Mouse (Mus musculus) B cell, adult (primary cell): ENCODE results near the gene Olfr1113. TPM values are rescaled to one million over a fixed set of nuclear protein-coding genes. Genes with fewer than 3 reads are reported as not detected.

ENCODE experiments used
- total RNA-seq: library from RNA; stranded (reverse); gene quantifications from 4 replicates; pipeline ENCODE4 v1.2.4, GENCODE M21; 2023; ENCODE audit not compliant: inconsistent age

Olfr1113 gene
- total RNA-seq = not detected in 4 replicates

DNA sequence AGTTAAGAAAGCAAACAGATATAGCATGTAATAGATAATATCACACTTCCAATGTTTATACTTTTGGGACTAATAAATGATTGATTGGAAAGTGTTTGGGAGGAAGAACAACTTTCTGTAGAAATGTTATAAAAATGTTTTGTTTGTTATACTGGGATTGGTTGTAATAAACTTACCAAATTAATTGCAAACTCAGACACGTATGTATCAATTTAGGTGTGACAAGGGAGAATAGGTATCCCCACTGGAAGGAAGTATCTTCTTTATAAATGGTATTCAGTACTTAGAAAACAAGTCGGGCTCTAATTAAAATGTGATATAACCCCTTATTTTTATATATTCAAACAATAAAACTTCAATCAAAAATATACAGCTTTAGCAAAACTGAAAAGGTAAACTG is at the start of gene Olfr1113:
Gene Olfr1113, plus strand, starts transcription at position 301 of the 400 bp plus-strand sequence.

DNA sequence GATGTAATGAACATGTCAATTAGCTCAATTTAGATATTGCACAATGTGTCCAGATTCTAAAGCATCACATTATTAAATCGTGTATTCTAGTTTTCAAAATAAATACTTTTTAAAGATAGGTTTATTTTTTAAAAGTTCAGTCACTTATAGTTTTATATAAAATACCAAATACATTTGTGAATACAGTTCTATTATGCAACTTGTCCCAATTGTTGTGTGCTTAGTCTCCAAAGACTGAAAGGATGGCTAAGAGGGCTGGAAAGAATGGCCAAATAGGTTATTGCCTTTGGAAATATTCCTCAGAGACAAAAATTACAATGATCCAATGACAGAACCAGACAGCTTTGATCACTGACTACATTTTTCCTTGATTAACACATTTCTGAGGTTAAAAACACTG is 21.3 kb upstream of the Olfr1113 start, which contains the start of gene Olfr1112:
Gene Olfr1112, plus strand, starts transcription at position 301 of the 400 bp plus-strand sequence.

DNA sequence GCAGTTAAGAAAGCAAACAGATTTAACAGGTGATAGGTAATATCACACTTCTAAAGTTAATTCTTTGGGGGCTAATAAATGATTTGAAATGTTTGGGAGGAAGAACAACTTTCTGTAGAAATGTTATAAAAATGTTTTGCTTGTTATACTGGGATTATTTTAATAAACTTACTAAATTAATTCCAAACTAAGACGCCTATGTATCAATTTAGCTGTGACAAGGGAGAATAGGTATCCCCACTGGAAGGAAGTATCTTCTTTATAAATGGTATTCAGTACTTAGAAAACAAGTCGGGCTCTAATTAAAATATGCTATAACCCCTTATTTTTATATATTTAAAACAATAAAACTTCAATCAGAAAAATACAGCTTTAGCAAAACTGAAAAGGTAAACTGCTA is 38.9 kb downstream of the Olfr1113 start, which contains the start of gene Olfr1115:
Gene Olfr1115, plus strand, starts transcription at position 301 of the 400 bp plus-strand sequence.

Other genes with a start within 250 kb of the Olfr1113 start
- gene Olfr1099, start 248.3 kb upstream of the Olfr1113 start, total RNA-seq = not detected in 4 replicates
- not detected in 4 replicates for gene Olfr1100, start 229.0 kb upstream of the Olfr1113 start, total RNA-seq
- not detected in 4 replicates for gene Olfr1101, start 217.7 kb upstream of the Olfr1113 start, total RNA-seq
- gene Olfr1102, start 210.6 kb upstream of the Olfr1113 start, total RNA-seq = not detected in 4 replicates
- not detected in 4 replicates for gene Olfr1104, start 181.9 kb upstream of the Olfr1113 start, total RNA-seq
- not detected in 4 replicates for gene Olfr1105, start 172.4 kb upstream of the Olfr1113 start, total RNA-seq
- not detected in 4 replicates for gene Olfr1106, start 156.7 kb upstream of the Olfr1113 start, total RNA-seq
- gene Olfr1107, start 133.2 kb upstream of the Olfr1113 start, total RNA-seq = not detected in 4 replicates
- gene Olfr1109, start 113.0 kb upstream of the Olfr1113 start, total RNA-seq = not detected in 4 replicates
- not detected in 4 replicates for gene Olfr259, start 94.4 kb upstream of the Olfr1113 start, total RNA-seq
- gene Olfr1110, start 68.7 kb upstream of the Olfr1113 start, total RNA-seq = not detected in 4 replicates
- not detected in 4 replicates for gene Olfr1111, start 56.3 kb upstream of the Olfr1113 start, total RNA-seq
- gene Olfr1112, start 21.2 kb upstream of the Olfr1113 start, total RNA-seq = not detected in 4 replicates
- gene Olfr1115, start 39.0 kb downstream of the Olfr1113 start, total RNA-seq = not detected in 4 replicates
- not detected in 4 replicates for gene Olfr1116, start 58.6 kb downstream of the Olfr1113 start, total RNA-seq
- gene Olfr1118, start 98.6 kb downstream of the Olfr1113 start, total RNA-seq = not detected in 4 replicates
- not detected in 4 replicates for gene Olfr1120, start 145.8 kb downstream of the Olfr1113 start, total RNA-seq
- gene Olfr1121, start 160.9 kb downstream of the Olfr1113 start, total RNA-seq = not detected in 4 replicates
- gene Olfr1122, start 176.9 kb downstream of the Olfr1113 start, total RNA-seq = 0.10 TPM in 1 of 4 replicates, not detected in the others
- not detected in 4 replicates for gene Olfr1123, start 207.7 kb downstream of the Olfr1113 start, total RNA-seq
- not detected in 4 replicates for gene Olfr1124, start 221.3 kb downstream of the Olfr1113 start, total RNA-seq
- not detected in 4 replicates for gene Olfr1126, start 245.0 kb downstream of the Olfr1113 start, total RNA-seq